Mouse (Mus musculus): ENCODE measurements at regions not wholly inside any gene's neighbourhood (a gene's known extent, or its start where the extent isn't known, plus 50 kb on each side); places are given as distances from the start of the nearest gene placed in this dataset.

DNA sequence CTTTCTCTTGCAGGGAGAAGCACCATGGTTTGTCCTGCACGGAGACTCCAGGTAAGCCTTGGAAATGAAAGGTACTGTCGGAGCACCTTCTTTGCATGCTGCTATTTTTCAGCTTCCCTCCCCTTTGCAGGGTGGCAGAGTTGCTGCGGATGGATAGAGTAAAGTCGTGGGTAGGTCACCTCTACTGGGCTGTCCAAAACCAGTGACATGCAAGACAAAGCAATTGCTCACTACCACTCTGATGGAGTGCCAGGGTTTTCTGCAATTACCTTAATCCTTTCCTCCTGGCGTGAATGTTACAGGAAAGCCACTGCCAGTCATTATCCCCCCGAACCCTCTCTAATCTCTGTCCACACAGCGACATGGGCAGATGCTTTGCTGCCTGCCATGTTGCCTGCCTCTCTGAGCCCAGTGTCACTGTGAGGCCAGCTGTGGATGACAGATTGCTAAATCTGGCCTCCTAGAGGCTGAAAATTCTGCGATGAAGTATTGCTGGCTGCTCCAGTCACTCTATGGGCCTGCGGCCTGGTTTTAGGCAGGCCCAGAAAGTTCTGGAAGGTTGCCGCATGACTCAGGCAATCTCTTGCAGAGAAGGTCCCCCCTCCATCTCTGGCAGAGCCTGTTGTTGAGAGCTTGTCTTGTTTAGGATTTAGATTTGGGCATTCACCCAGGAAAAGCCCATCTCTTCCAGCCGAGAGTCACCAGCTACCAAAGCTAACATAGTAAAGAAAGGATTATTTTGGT, 54.1 kb upstream of the Sod3 start:
- DNase-seq, result peak; percentile 52 to 74

- no peak for DNase-seq
These were observed 67.3 kb upstream of the Sod3 start for GRCm38 (mm10) chr5:52296303-52296702.

GRCm38 (mm10) chr5:52294466-52294865, 69.1 kb upstream of the Sod3 start:
- no peak for DNase-seq

DNA sequence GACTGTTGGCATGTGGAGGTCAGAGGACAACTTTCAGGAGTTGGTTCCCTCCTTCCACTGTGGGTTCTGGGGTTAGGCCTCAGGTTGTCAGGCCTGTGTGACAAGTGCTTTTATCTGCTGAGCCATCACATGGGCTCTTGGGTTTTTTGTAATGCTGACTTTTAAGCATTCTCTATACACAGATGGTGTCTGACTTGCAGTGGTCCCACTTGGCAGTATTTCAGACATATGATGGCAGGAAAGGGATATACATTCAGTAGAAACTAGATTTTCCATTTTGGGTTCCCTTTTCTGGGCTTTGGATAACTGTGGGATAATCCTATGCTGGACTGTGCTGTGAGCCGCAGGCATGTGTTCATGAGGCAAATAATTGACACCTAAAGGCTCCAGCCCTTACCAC, 75.3 kb upstream of the Sod3 start:
- DNase-seq, result no peak

- no peak for DNase-seq
These were observed 82.7 kb upstream of the Sod3 start for GRCm38 (mm10) chr5:52280871-52281270.

- DNase-seq, result no peak
These were observed 85.5 kb upstream of the Sod3 start for GRCm38 (mm10) chr5:52278111-52278510.

- no peak for DNase-seq
These were observed 72.9 kb upstream of the Dhx15 start for GRCm38 (mm10) chr5:52263214-52263613.

DNA sequence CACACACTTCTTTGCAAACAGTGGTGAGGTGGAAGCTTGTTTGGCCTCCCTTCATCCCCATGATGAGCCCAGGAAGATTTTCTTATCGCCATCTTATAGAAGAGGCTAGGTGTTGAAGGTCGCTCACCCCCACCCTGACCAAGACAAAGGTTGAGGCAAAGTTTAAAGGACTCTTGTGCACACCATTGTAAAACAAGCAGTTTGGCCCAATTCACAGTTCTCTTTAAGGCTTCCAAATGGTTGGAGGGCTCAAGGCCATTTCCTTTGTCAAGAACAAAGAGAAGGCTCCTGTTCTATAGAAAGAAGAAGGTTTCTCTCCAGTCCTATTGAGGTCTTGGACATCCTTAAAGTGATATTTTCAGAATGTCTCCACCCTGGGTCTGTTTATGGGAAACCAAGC, 67.8 kb upstream of the Dhx15 start:
- DNase-seq, result no peak

DNA sequence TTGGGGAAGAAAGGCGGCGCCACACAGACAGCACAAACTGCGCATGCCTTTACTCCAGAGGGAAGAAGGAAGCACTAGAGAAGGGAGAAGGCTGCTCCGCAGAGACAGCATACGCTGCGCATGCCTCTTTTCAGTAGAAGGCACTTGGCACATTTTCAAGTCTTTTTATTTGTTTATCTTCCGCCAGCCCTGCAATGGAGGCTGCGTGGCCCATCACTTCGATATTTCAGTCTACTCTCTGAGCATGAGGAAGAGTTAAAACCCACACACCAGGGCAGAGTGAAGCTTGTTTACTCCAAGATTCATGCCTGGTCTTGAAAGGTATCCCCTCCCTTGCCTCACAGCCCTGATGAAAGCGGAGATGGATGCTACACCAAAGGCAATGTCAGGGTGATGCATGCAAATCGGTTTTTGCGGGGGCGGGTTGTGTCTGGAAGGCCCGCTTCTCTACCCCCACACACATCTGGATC, 64.3 kb upstream of the Dhx15 start:
- peak; percentile 17 to 37 for DNase-seq

- DNase-seq, result peak in 1 of 2 experiments; percentile 43
These were observed 59.5 kb upstream of the Dhx15 start for GRCm38 (mm10) chr5:52249804-52250203.

- DNase-seq, result no peak
These were observed 53.6 kb upstream of the Dhx15 start for GRCm38 (mm10) chr5:52243931-52244330.

DNA sequence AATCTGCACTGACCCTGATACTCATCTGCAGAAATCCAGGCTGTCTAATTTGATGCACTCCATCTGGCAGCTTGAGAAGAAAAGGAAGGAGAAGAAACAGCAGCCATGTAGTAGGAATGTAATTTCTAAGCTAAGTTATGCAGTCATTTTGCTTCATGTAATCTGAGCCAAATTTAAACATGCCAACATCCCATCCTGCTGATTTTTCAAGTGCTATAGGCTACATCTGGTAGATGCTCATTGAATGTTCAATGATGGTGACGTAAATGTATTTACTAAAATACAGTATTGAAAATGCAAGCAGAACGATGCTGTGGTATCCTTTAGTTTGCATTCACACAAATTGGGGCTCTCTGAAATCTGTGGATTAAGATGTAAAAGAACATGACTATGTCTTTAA, 52.1 kb upstream of the Dhx15 start:
- no peak for DNase-seq

GRCm38 (mm10) chr5:52240540-52240939, 50.2 kb upstream of the Dhx15 start:
- peak in 1 of 2 experiments; percentile 39 for DNase-seq

Measured in lung, postnatal 4 days (tissue).